Mouse (Mus musculus) liver, embryonic 16.5 days (tissue): ENCODE results near the gene Myf6. TPM values are rescaled to one million over a fixed set of nuclear protein-coding genes. Genes with fewer than 3 reads are reported as not detected.

Experiments
- ATAC-seq: fragments of 200-750 bp; cut with Nextera tagmentation; 2 replicates; pipeline ENCODE4 v1.8.0; 2017; ENCODE audit warnings: low read depth, mild to moderate bottlenecking, moderate number of reproducible peaks, moderate library complexity
- H3K27ac ChIP-seq: fragments of 300-500 bp; sonication (generic); 2 replicates; pipeline ENCODE4 v1.5.1; 2014; ENCODE audit warnings: mild to moderate bottlenecking, low read length
- H3K27me3 ChIP-seq: fragments of 300-500 bp; sonication (generic); 2 replicates; pipeline ENCODE4 v1.6.1; 2014; ENCODE audit warnings: low read depth, low read length, mixed read lengths; ENCODE audit not compliant: control insufficient read depth, insufficient read depth
- H3K36me3 ChIP-seq: fragments of 300-500 bp; sonication (generic); 2 replicates; pipeline ENCODE4 v1.6.1; 2014; ENCODE audit warnings: mild to moderate bottlenecking; ENCODE audit not compliant: control insufficient read depth, insufficient read depth
- H3K4me1 ChIP-seq: fragments of 300-500 bp; sonication (generic); 2 replicates; pipeline ENCODE4 v1.6.1; 2014; ENCODE audit warnings: low read depth, low read length, mixed read lengths; ENCODE audit not compliant: control insufficient read depth
- H3K4me2 ChIP-seq: fragments of 300-500 bp; sonication (generic); 2 replicates; pipeline ENCODE4 v1.6.1; 2014; ENCODE audit warnings: low read depth, low read length, mixed read lengths
- H3K4me3 ChIP-seq: fragments of 300-500 bp; sonication (generic); 2 replicates; pipeline ENCODE4 v1.5.1; 2014; ENCODE audit warnings: low read depth, mild to moderate bottlenecking, low read length
- H3K9ac ChIP-seq: fragments of 300-500 bp; sonication (generic); 2 replicates; pipeline ENCODE4 v1.6.1; 2014; ENCODE audit warnings: low read depth, low read length
- H3K9me3 ChIP-seq: fragments of 300-500 bp; sonication (generic); replicated peaks from 2 replicates; pipeline ENCODE4 v1.6.1; 2016; ENCODE audit warnings: low read length; ENCODE audit not compliant: control insufficient read depth
- WGBS: fragments of 180-500 bp; shearing (Covaris S2); extraction: QIAGEN DNeasy Blood & Tissue Kit; methylation state at CpG from one replicate; pipeline ENCODE4 v1.1.7; 2014; ENCODE audit not compliant: insufficient replicate concordance; 5-methylcytosine and 5-hydroxymethylcytosine counted together
- polyA plus RNA-seq: library from polyadenylated mRNA; unstranded; fragments of >200 nt; fragmentation: Nextera tagmentation; extraction: Ambion mirVana; gene quantifications from 2 replicates; pipeline ENCODE4 v1.2.1, GENCODE M21; 2015

Gene Myf6
- 0.71 and 1.4 TPM in 2 replicates for polyA plus RNA-seq

- Histone ChIP-seq H3K4me1 (no peaks in the 10 kb centered on the region), H3K27ac (no peak within 1 kb of the TSS), H3K9me3 (no peaks in the 10 kb centered on the region), H3K36me3 (no peaks in the 10 kb centered on the region), H3K4me3 (no peak within 1 kb of the TSS), H3K27me3 (no peaks in the 10 kb centered on the region), H3K4me2 (no peak within 1 kb of the TSS), H3K9ac (no peak within 1 kb of the TSS)
- 67% methylated on average over 6 of the region's 6 CpGs for WGBS
- ATAC-seq: no peak
Observed at GRCm38 (mm10) chr10:107494568-107494967, at the start of gene Myf6. Gene Myf6, minus strand, starts transcription at chr10:107494737.

GRCm38 (mm10) chr10:107543026-107543425 lies 48.5 kb upstream of the Myf6 start:
- no peak for ATAC-seq
- 33% methylated on average over 1 of the region's 1 CpGs for WGBS
- Histone ChIP-seq H3K9ac (no peak overlapping the region), H3K9me3 (no peaks in the 10 kb centered on the region), H3K27ac (no peak overlapping the region), H3K4me3 (no peak overlapping the region), H3K4me1 (no peaks in the 10 kb centered on the region), H3K4me2 (no peak overlapping the region), H3K27me3 (no peaks in the 10 kb centered on the region), H3K36me3 (no peaks in the 10 kb centered on the region)

GRCm38 (mm10) chr10:107528758-107529157 lies 34.2 kb upstream of the Myf6 start:
- Histone ChIP-seq H3K9ac (no peak overlapping the region), H3K4me3 (no peak overlapping the region), H3K9me3 (no peaks in the 10 kb centered on the region), H3K36me3 (no peaks in the 10 kb centered on the region), H3K4me1 (no peaks in the 10 kb centered on the region), H3K27me3 (no peaks in the 10 kb centered on the region), H3K4me2 (no peak overlapping the region), H3K27ac (no peak overlapping the region)
- WGBS: 50% methylated on average over 1 of the region's 1 CpGs
- ATAC-seq: no peak

- H3K9ac ChIP-seq: no peak overlapping the region
- no peak for ATAC-seq
Observed at GRCm38 (mm10) chr10:107519216-107519615, 24.7 kb upstream of the Myf6 start.

GRCm38 (mm10) chr10:107516641-107517040 lies 22.1 kb upstream of the Myf6 start:
- 67% methylated on average over 7 of the region's 7 CpGs for WGBS
- ATAC-seq: no peak
- no peaks in the 10 kb centered on the region for H3K27me3 ChIP-seq

More at GRCm38 (mm10) chr10:107519216-107519615, 24.7 kb upstream of the Myf6 start:
- Histone ChIP-seq H3K36me3 (no peaks in the 10 kb centered on the region), H3K4me2 (no peak overlapping the region), H3K27ac (no peak overlapping the region), H3K4me1 (no peaks in the 10 kb centered on the region), H3K9me3 (no peaks in the 10 kb centered on the region), H3K4me3 (no peak overlapping the region), H3K27me3 (no peaks in the 10 kb centered on the region)
- WGBS: 47% methylated on average over 5 of the region's 5 CpGs

GRCm38 (mm10) chr10:107514735-107515134 lies 20.2 kb upstream of the Myf6 start:
- Histone ChIP-seq H3K4me2 (no peak overlapping the region), H3K36me3 (no peaks in the 10 kb centered on the region), H3K27ac (no peak overlapping the region), H3K4me1 (no peaks in the 10 kb centered on the region), H3K9ac (no peak overlapping the region), H3K9me3 (no peaks in the 10 kb centered on the region), H3K4me3 (no peak overlapping the region), H3K27me3 (no peaks in the 10 kb centered on the region)
- ATAC-seq: no peak
- WGBS: 74% methylated on average over 7 of the region's 7 CpGs

More at GRCm38 (mm10) chr10:107516641-107517040, 22.1 kb upstream of the Myf6 start:
- Histone ChIP-seq H3K4me2 (no peak overlapping the region), H3K9ac (no peak overlapping the region), H3K9me3 (no peaks in the 10 kb centered on the region), H3K4me3 (no peak overlapping the region), H3K27ac (no peak overlapping the region), H3K36me3 (no peaks in the 10 kb centered on the region), H3K4me1 (no peaks in the 10 kb centered on the region)

- no peak for ATAC-seq
- Histone ChIP-seq H3K9me3 (no peaks in the 10 kb centered on the region), H3K27ac (no peak overlapping the region), H3K4me2 (no peak overlapping the region), H3K4me3 (no peak overlapping the region), H3K36me3 (no peaks in the 10 kb centered on the region), H3K4me1 (no peaks in the 10 kb centered on the region), H3K9ac (no peak overlapping the region), H3K27me3 (no peaks in the 10 kb centered on the region)
- WGBS: 51% methylated on average over 2 of the region's 2 CpGs
Observed at GRCm38 (mm10) chr10:107506397-107506796, 11.9 kb upstream of the Myf6 start.

- WGBS: 61% methylated on average over 4 of the region's 4 CpGs
- no peak overlapping the region for H3K4me2 ChIP-seq
- H3K4me3 ChIP-seq: no peak overlapping the region
- H3K27ac ChIP-seq: no peak overlapping the region
- no peaks in the 10 kb centered on the region for H3K9me3 ChIP-seq
- H3K36me3 ChIP-seq: no peaks in the 10 kb centered on the region
- no peak for ATAC-seq
- H3K27me3 ChIP-seq: no peaks in the 10 kb centered on the region
- no peak overlapping the region for H3K9ac ChIP-seq
- H3K4me1 ChIP-seq: no peaks in the 10 kb centered on the region
Observed at GRCm38 (mm10) chr10:107503430-107503829, 8.9 kb upstream of the Myf6 start.

- no peaks in the 10 kb centered on the region for H3K4me1 ChIP-seq
- H3K27ac ChIP-seq: no peak overlapping the region
- no peak overlapping the region for H3K4me2 ChIP-seq
- no peaks in the 10 kb centered on the region for H3K9me3 ChIP-seq
- WGBS: 70% methylated on average over 7 of the region's 7 CpGs
- ATAC-seq: no peak
- H3K36me3 ChIP-seq: no peaks in the 10 kb centered on the region
- no peak overlapping the region for H3K4me3 ChIP-seq
- H3K9ac ChIP-seq: no peak overlapping the region
- H3K27me3 ChIP-seq: no peaks in the 10 kb centered on the region
Observed at GRCm38 (mm10) chr10:107502193-107502592, 7.7 kb upstream of the Myf6 start.
